Mouse (Mus musculus) lung, postnatal 0 days (tissue): ENCODE data around the gene Fam69a. TPM values are rescaled to one million over a fixed set of nuclear protein-coding genes. Genes with fewer than 3 reads are reported as not detected.
"Not testable (repeated sequence)": the region's sequence is repeated elsewhere in the genome, so short reads cannot be mapped to it uniquely, and the experiment has no call there.

ENCODE experiments used
- ATAC-seq: fragments of 200-750 bp; cut with Nextera tagmentation; 2 replicates; pipeline ENCODE4 v1.8.0; 2017; ENCODE audit warnings: moderate library complexity
- DNase-seq: peaks from one replicate; pipeline ENCODE4 v3.0.0-alpha.2; 2016; ENCODE audit warnings: low spot score
- H3K27ac ChIP-seq: fragments of 300-500 bp; sonication (generic); 2 replicates; pipeline ENCODE4 v1.5.1; 2014; ENCODE audit warnings: antibody characterized with exemption, mild to moderate bottlenecking, low read length, mixed read lengths
- H3K27me3 ChIP-seq: fragments of 300-500 bp; sonication (generic); replicated peaks from 2 replicates; pipeline ENCODE4 v1.6.1; 2014; ENCODE audit warnings: low read length, mixed read lengths; ENCODE audit not compliant: insufficient read depth
- H3K36me3 ChIP-seq: fragments of 300-500 bp; sonication (generic); 2 replicates; pipeline ENCODE4 v1.6.1; 2014; ENCODE audit warnings: low read length, mixed read lengths; ENCODE audit not compliant: insufficient read depth
- H3K4me1 ChIP-seq: fragments of 300-500 bp; sonication (generic); 2 replicates; pipeline ENCODE4 v1.6.1; 2014; ENCODE audit warnings: antibody characterized with exemption, low read depth, low read length, mixed read lengths; ENCODE audit not compliant: insufficient read depth
- H3K4me2 ChIP-seq: fragments of 300-500 bp; sonication (generic); replicated peaks from 2 replicates; pipeline ENCODE4 v1.6.1; 2014; ENCODE audit warnings: low read depth, mild to moderate bottlenecking, low read length, moderate library complexity, mixed read lengths
- H3K4me3 ChIP-seq: fragments of 300-500 bp; sonication (generic); 2 replicates; pipeline ENCODE4 v1.5.1; 2014; ENCODE audit warnings: low read depth, low read length
- H3K9ac ChIP-seq: fragments of 300-500 bp; sonication (generic); replicated peaks from 2 replicates; pipeline ENCODE4 v1.6.1; 2014; ENCODE audit warnings: low read depth, mild to moderate bottlenecking
- H3K9me3 ChIP-seq: fragments of 300-500 bp; sonication (generic); 2 replicates; pipeline ENCODE4 v1.6.1; 2016; ENCODE audit warnings: low read length, mixed read lengths
- CTCF ChIP-seq: IDR thresholded peaks from 2 replicates; pipeline ENCODE4 v1.5.1; 2016; ENCODE audit warnings: antibody characterized with exemption, mild to moderate bottlenecking
- EP300 ChIP-seq: IDR thresholded peaks from 2 replicates; pipeline ENCODE4 v1.6.1; 2016; ENCODE audit warnings: antibody characterized with exemption, mild to moderate bottlenecking, control low read depth
- WGBS: fragments of 180-500 bp; shearing (Covaris S2); extraction: QIAGEN DNeasy Blood & Tissue Kit; methylation state at CpG from one replicate; pipeline ENCODE4 v1.1.7; 2014; 5-methylcytosine and 5-hydroxymethylcytosine counted together
- polyA plus RNA-seq: library from polyadenylated mRNA; unstranded; fragments of >200 nt; fragmentation: Nextera tagmentation; extraction: Ambion mirVana; gene quantifications from 2 replicates; pipeline ENCODE4 v1.2.1, GENCODE M21; 2015

The Fam69a gene
- polyA plus RNA-seq, 1 experiment from 2014 or later: 33.9 TPM

DNA sequence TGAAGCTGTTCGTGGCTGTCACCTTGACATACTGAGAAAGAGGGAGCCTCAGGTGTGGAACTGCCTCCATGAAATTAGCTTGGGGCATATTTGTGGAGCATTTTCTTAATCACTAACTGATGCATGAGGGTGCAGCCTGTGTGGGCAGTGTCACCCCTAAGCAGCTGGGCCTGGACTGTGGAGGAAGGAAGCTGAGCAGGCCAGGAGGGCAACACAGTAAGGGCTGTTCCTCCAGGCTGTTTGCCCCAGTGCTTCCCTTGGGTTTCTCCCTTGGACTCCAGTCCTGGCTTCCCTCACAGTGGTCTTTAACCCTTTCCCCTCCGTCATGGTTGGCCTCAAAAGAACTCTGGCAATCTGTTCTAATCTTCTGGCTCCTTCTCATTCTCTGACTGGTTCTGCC is 13.6 kb downstream of the Fam69a start:
- H3K4me3 ChIP-seq: no peak overlapping the region
- no peak for DNase-seq
- peak; percentile 30; the same call in 1 of the 2 replicates for ATAC-seq
- WGBS: 69% methylated on average over 2 of the region's 2 CpGs
- no peaks in the 10 kb centered on the region for H3K27me3 ChIP-seq
- TF ChIP-seq CTCF: no peak
- no peak for TF ChIP-seq EP300
- H3K4me2 ChIP-seq: no peak overlapping the region
- no peak overlapping the region for H3K27ac ChIP-seq
- no peaks in the 10 kb centered on the region for H3K4me1 ChIP-seq
- no peak overlapping the region for H3K9ac ChIP-seq
- no peaks in the 10 kb centered on the region for H3K36me3 ChIP-seq
- no peaks in the 10 kb centered on the region for H3K9me3 ChIP-seq

DNA sequence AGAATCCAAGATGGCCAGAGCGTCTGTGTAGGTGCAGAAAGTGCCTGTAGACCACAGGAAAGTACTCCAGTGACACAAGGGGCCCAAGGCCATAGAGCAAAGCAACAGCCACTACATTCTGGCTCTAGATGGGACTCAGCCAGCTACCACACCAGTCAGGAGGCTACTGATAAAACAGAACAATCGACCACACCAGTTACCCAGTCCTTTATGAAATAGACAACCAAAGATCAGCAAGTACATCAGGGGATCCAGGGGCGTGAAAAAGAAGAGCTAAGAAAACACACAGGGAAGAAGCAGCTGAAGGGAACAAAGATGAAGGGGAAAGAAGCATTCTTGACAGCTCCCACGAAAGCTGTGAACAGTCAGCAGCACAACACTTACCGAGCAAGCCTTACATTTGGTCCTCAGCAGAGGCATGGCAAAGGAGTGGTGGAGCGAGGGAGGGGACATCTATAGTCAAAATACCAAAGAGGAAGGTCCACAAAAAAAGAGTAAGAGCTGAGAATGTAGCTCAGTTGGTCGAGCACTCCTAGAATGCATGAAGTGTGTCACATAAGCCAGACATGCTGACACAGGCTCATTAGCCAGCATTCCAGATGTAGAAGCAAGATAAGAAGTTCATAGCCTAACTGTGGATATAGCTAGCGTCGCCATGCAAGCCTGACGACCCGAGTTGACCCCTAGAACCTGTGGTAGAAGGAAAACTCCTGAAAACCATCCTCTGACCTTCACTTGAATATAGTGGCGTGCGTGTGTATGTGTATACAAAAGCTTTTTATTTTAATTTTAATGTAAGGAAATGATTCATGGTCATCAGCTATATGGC is 14.2 kb downstream of the Fam69a start:
- peak; percentile 80 for ATAC-seq
- Histone ChIP-seq H3K36me3 (no peaks in the 10 kb centered on the region), H3K9ac (no peak overlapping the region), H3K27ac (no peak overlapping the region), H3K4me3 (no peak overlapping the region), H3K27me3 (no peaks in the 10 kb centered on the region), H3K4me1 (no peaks in the 10 kb centered on the region), H3K4me2 (no peak overlapping the region), H3K9me3 (no peaks in the 10 kb centered on the region)
- DNase-seq: peak; percentile 43
- 45% methylated on average over 13 of the region's 13 CpGs for WGBS
- TF ChIP-seq CTCF (no peak), EP300 (no peak)

DNA sequence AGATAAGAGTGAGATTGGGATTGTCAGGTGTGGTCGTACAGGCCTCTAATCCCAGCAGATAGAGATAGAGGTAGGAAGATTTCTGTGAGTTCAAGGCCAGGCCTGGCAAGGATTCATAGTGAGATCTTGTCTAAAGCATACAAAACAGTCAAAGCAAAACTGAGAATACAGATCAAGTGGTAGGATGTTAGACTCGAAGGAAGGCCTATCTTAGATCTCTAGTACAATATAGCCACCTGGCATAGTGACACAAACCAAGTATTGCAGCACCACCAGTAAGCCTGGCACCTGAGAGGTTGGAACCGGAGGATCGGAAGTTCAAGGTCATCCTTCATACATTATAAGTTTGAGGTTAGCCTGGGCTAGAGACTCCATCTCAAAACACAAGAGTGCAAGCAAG is 15.8 kb downstream of the Fam69a start:
- Histone ChIP-seq H3K9me3 (no peaks in the 10 kb centered on the region), H3K4me1 (no peaks in the 10 kb centered on the region), H3K36me3 (no peaks in the 10 kb centered on the region), H3K4me2 (no peak overlapping the region), H3K27ac (no peak overlapping the region), H3K4me3 (no peak overlapping the region), H3K27me3 (no peaks in the 10 kb centered on the region), H3K9ac (no peak overlapping the region)
- WGBS: 82% methylated on average over 4 of the region's 4 CpGs
- TF ChIP-seq CTCF: no peak
- no peak for TF ChIP-seq EP300
- ATAC-seq (no peak), DNase-seq (no peak)

DNA sequence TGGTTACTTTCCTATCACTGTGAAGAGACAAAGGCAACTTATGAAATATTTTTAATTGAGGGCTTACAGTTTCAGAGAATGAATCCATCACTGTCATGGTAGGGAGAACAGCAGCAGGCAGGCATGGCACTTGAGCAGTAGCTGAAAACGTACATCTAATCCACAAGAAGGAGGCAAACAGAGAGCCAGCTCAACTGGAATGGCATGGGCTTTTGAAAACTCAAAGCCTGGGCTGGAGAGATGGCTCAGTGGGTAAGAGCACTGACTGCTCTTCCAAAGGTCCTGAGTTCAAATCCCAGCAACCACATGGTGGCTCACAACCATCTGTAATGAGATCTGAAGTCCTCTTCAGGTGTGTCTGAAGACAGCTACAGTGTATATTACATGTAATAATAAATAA is 17.1 kb downstream of the Fam69a start:
- H3K9ac ChIP-seq, H3K4me3 ChIP-seq, H3K9me3 ChIP-seq, H3K36me3 ChIP-seq, H3K27me3 ChIP-seq, ATAC-seq, DNase-seq, H3K4me1 ChIP-seq, H3K4me2 ChIP-seq, H3K27ac ChIP-seq: not testable (repeated sequence)
- WGBS: 58% methylated on average over 1 of the region's 1 CpGs

DNA sequence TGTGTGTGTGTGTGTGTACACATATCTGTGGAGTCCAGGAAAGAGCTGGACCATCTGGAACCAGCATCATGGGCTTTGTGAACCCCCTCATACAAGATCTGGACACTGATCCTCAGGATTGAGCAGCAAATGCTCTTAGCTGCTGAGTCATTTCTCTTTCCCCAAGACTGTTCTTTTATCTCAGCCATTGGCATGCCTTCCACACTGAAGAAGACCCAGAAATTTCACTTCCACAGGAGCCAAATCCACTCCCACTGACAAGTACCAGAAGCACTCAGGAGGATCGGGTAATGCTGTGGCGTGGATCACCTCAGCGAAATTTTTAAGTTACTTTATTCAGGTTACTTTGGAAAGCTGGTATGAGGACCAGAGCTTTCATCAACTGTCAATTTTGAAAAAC is 18.8 kb downstream of the Fam69a start:
- Histone ChIP-seq H3K4me2 (no peak overlapping the region), H3K27ac (no peak overlapping the region), H3K9ac (no peak overlapping the region), H3K36me3 (no peaks in the 10 kb centered on the region), H3K9me3 (no peaks in the 10 kb centered on the region), H3K4me3 (no peak overlapping the region), H3K27me3 (no peaks in the 10 kb centered on the region), H3K4me1 (no peaks in the 10 kb centered on the region)
- no peak for ATAC-seq
- DNase-seq: no peak
- no peak for TF ChIP-seq EP300
- TF ChIP-seq CTCF: no peak
- 91% methylated on average over 3 of the region's 3 CpGs for WGBS

DNA sequence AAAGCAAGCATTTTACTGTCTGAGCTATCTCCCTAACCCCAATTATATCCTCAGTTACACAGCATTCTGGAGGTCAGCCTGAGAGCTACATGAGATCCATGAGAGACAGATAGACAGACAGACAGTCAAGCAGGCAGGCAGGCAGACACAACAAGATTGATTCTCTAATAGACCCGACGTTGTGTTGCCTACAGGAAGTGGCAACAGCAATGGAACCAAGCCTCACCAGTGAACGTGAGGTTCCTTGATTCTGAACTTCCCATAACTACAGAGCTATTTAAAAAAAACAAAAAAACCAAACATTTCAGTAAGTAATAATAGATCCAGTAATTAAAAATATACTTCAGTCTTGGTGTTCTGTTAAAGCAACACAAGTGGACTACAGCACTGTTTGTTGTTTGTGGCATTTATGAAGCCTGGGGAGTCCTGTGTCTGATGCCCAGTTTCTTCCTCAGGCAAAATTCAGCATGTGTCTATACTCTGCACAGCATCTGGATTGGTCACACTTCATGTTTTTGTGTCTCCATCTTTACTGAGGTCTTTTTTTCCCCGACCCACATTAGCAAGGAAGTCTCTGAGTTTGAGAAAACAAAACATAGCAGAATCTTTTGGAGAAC is 19.9 kb downstream of the Fam69a start:
- Histone ChIP-seq H3K4me1 (peaks cover 3% of the 10 kb centered on the region; the same call in 1 of the 2 replicates), H3K36me3 (no peaks in the 10 kb centered on the region), H3K27me3 (no peaks in the 10 kb centered on the region), H3K9me3 (no peaks in the 10 kb centered on the region), H3K9ac (no peak overlapping the region), H3K27ac (no peak overlapping the region), H3K4me3 (no peak overlapping the region), H3K4me2 (no peak overlapping the region)
- TF ChIP-seq EP300 (no peak), CTCF (no peak)
- ATAC-seq (no peak), DNase-seq (no peak)
- WGBS: 51% methylated on average over 4 of the region's 4 CpGs
